Comparison of ENCODE assay signal across 1 mouse cellular context in genomic region chr4:117928234-117928633, GRCm38 (mm10).
A peak's percentile ranks its signal among the peaks of the same experiment; 100 is the strongest.
TF ChIP-seq lines count a peak whose summit lies in the region.

No protein-coding gene starts in this region.

TF ChIP-seq in MEL, 35 proteins besides CTCF, POLR2A, EP300 and RAD21:
- no peak for TF ChIP-seq RCOR1 (IDR thresholded peaks at IDR 0.05; ENCODE audit: low read depth, low read length)
- peak; percentile 37 for TF ChIP-seq ZC3H11A (IDR thresholded peaks at IDR 0.05; ENCODE audit: low read depth, low read length)
- TF ChIP-seq SMC3 (IDR thresholded peaks at IDR 0.05; ENCODE audit: low read depth, low read length): peak; percentile 81
- TF ChIP-seq GATA1 (IDR thresholded peaks at IDR 0.05; ENCODE audit: low read depth, low read length): no peak
